Mouse (Mus musculus): ENCODE results near the gene Dmkn. TPM values are rescaled to one million over a fixed set of nuclear protein-coding genes. Genes with fewer than 3 reads are reported as not detected.

Dmkn gene
- total and polyA plus RNA-seq, 2 experiments from 2014 or later, result 4.5 to 7.9 TPM

- Histone ChIP-seq H3K4me2 (ENCODE audit: low read depth, low read length, poor library complexity, severe bottlenecking) (no peak overlapping the region), H3K4me3 (ENCODE audit: low read depth, low read length) (no peak overlapping the region), H3K36me3 (ENCODE audit: insufficient read depth, low read length) (no peaks in the 10 kb centered on the region), H3K27me3 (ENCODE audit: insufficient read depth, low read length) (no peaks in the 10 kb centered on the region), H3K9ac (replicated peaks; ENCODE audit: low read length, poor library complexity, severe bottlenecking) (no peak overlapping the region), H3K4me1 (ENCODE audit: insufficient read depth, low read length) (no peaks in the 10 kb centered on the region), H3K9me3 (ENCODE audit: low read length) (no peaks in the 10 kb centered on the region), H3K27ac (ENCODE audit: low read depth, low read length) (no peak overlapping the region)
- 69% methylated on average over 3 of the region's 3 CpGs for WGBS
- no peak for DNase-seq (ENCODE audit: low spot score)
- no peak for TF ChIP-seq CTCF (IDR thresholded peaks at IDR 0.05)
- ATAC-seq (ENCODE audit: low FRiP score), result no peak
These were observed 65.9 kb downstream of the Dmkn start for GRCm38 (mm10) chr7:30829428-30829827.

Other genes starting within 250 kb of the Dmkn start
Only the 30 nearest of the 32 such genes appear.
- 15.2 and 23.3 TPM in 2 replicates for gene Proser3, start 211.5 kb upstream of the Dmkn start, total RNA-seq (2014; rRNA removed)
- 3.3 and 3.4 TPM in 2 replicates for gene Proser3, start 211.5 kb upstream of the Dmkn start, polyA plus RNA-seq (2015; fragmentation: Nextera tagmentation; extraction: Ambion mirVana)
- 15.7 and 32.0 TPM in 2 replicates for gene Lin37, start 203.9 kb upstream of the Dmkn start, total RNA-seq (2014; rRNA removed)
- 53.5 and 54.1 TPM in 2 replicates for gene Lin37, start 203.9 kb upstream of the Dmkn start, polyA plus RNA-seq (2015; fragmentation: Nextera tagmentation; extraction: Ambion mirVana)
- 54.7 and 64.2 TPM in 2 replicates for gene U2af1l4, start 200.5 kb upstream of the Dmkn start, total RNA-seq (2014; rRNA removed)
- 96.4 and 97.0 TPM in 2 replicates for gene U2af1l4, start 200.5 kb upstream of the Dmkn start, polyA plus RNA-seq (2015; fragmentation: Nextera tagmentation; extraction: Ambion mirVana)
- gene Gm49396, start 200.4 kb upstream of the Dmkn start, total RNA-seq (2014; rRNA removed), result 6.0 and 8.4 TPM in 2 replicates
- 4.9 and 7.2 TPM in 2 replicates for gene Gm49396, start 200.4 kb upstream of the Dmkn start, polyA plus RNA-seq (2015; fragmentation: Nextera tagmentation; extraction: Ambion mirVana)
- 63.8 and 133 TPM in 2 replicates for gene Psenen, start 200.1 kb upstream of the Dmkn start, total RNA-seq (2014; rRNA removed)
- gene Psenen, start 200.1 kb upstream of the Dmkn start, polyA plus RNA-seq (2015; fragmentation: Nextera tagmentation; extraction: Ambion mirVana), result 135 and 144 TPM in 2 replicates
- 0.99 and 1.9 TPM in 2 replicates for gene Igflr1, start 198.3 kb upstream of the Dmkn start, total RNA-seq (2014; rRNA removed)
- gene Igflr1, start 198.3 kb upstream of the Dmkn start, polyA plus RNA-seq (2015; fragmentation: Nextera tagmentation; extraction: Ambion mirVana), result 3.1 and 5.6 TPM in 2 replicates
- 38.8 and 39.5 TPM in 2 replicates for gene Kmt2b, start 175.0 kb upstream of the Dmkn start, total RNA-seq (2014; rRNA removed)
- 5.3 and 8.3 TPM in 2 replicates for gene Kmt2b, start 175.0 kb upstream of the Dmkn start, polyA plus RNA-seq (2015; fragmentation: Nextera tagmentation; extraction: Ambion mirVana)
- gene Zbtb32, start 164.8 kb upstream of the Dmkn start, total RNA-seq (2014; rRNA removed), result not detected in 2 replicates
- gene Zbtb32, start 164.8 kb upstream of the Dmkn start, polyA plus RNA-seq (2015; fragmentation: Nextera tagmentation; extraction: Ambion mirVana), result 0.22 and 0.39 TPM in 2 replicates
- 0.76 and 1.5 TPM in 2 replicates for gene Upk1a, start 150.9 kb upstream of the Dmkn start, total RNA-seq (2014; rRNA removed)
- gene Upk1a, start 150.9 kb upstream of the Dmkn start, polyA plus RNA-seq (2015; fragmentation: Nextera tagmentation; extraction: Ambion mirVana), result 0.65 and 0.84 TPM in 2 replicates
- gene Cox6b1, start 137.6 kb upstream of the Dmkn start, total RNA-seq (2014; rRNA removed), result 310 and 337 TPM in 2 replicates
- gene Cox6b1, start 137.6 kb upstream of the Dmkn start, polyA plus RNA-seq (2015; fragmentation: Nextera tagmentation; extraction: Ambion mirVana), result 1,351 and 1,409 TPM in 2 replicates
- gene Etv2, start 127.9 kb upstream of the Dmkn start, total RNA-seq (2014; rRNA removed), result 1.2 TPM in 1 of 2 replicates, not detected in the other
- gene Etv2, start 127.9 kb upstream of the Dmkn start, polyA plus RNA-seq (2015; fragmentation: Nextera tagmentation; extraction: Ambion mirVana), result 0.15 TPM in 1 of 2 replicates, not detected in the other
- 163 and 185 TPM in 2 replicates for gene Rbm42, start 113.4 kb upstream of the Dmkn start, total RNA-seq (2014; rRNA removed)
- gene Rbm42, start 113.4 kb upstream of the Dmkn start, polyA plus RNA-seq (2015; fragmentation: Nextera tagmentation; extraction: Ambion mirVana), result 120 and 123 TPM in 2 replicates
- gene Haus5, start 98.8 kb upstream of the Dmkn start, total RNA-seq (2014; rRNA removed), result 17.9 and 22.7 TPM in 2 replicates
- gene Haus5, start 98.8 kb upstream of the Dmkn start, polyA plus RNA-seq (2015; fragmentation: Nextera tagmentation; extraction: Ambion mirVana), result 19.8 and 20.0 TPM in 2 replicates
- not detected in 2 replicates for gene Pmis2, start 92.2 kb upstream of the Dmkn start, total RNA-seq (2014; rRNA removed)
- gene Pmis2, start 92.2 kb upstream of the Dmkn start, polyA plus RNA-seq (2015; fragmentation: Nextera tagmentation; extraction: Ambion mirVana), result not detected in 2 replicates
- not detected in 2 replicates for gene 2200002J24Rik, start 64.8 kb upstream of the Dmkn start, total RNA-seq (2014; rRNA removed)
- not detected in 2 replicates for gene 2200002J24Rik, start 64.8 kb upstream of the Dmkn start, polyA plus RNA-seq (2015; fragmentation: Nextera tagmentation; extraction: Ambion mirVana)
- gene Atp4a, start 51.5 kb upstream of the Dmkn start, total RNA-seq (2014; rRNA removed), result 0.82 and 2.3 TPM in 2 replicates
- gene Atp4a, start 51.5 kb upstream of the Dmkn start, polyA plus RNA-seq (2015; fragmentation: Nextera tagmentation; extraction: Ambion mirVana), result 2.7 and 2.8 TPM in 2 replicates
- 166 and 167 TPM in 2 replicates for gene Tmem147, start 34.2 kb upstream of the Dmkn start, total RNA-seq (2014; rRNA removed)
- 290 and 318 TPM in 2 replicates for gene Tmem147, start 34.2 kb upstream of the Dmkn start, polyA plus RNA-seq (2015; fragmentation: Nextera tagmentation; extraction: Ambion mirVana)
- not detected in 2 replicates for gene Gapdhs, start 20.1 kb upstream of the Dmkn start, total RNA-seq (2014; rRNA removed)
- 0.79 and 0.80 TPM in 2 replicates for gene Gapdhs, start 20.1 kb upstream of the Dmkn start, polyA plus RNA-seq (2015; fragmentation: Nextera tagmentation; extraction: Ambion mirVana)
- gene Sbsn, start 12.3 kb upstream of the Dmkn start, total RNA-seq (2014; rRNA removed), result 2.4 and 4.0 TPM in 2 replicates
- gene Sbsn, start 12.3 kb upstream of the Dmkn start, polyA plus RNA-seq (2015; fragmentation: Nextera tagmentation; extraction: Ambion mirVana), result 1.8 and 4.1 TPM in 2 replicates
- 4.8 and 19.2 TPM in 2 replicates for gene Krtdap, start 24.1 kb downstream of the Dmkn start, total RNA-seq (2014; rRNA removed)
- gene Krtdap, start 24.1 kb downstream of the Dmkn start, polyA plus RNA-seq (2015; fragmentation: Nextera tagmentation; extraction: Ambion mirVana), result 1.2 and 1.6 TPM in 2 replicates
- gene Ffar2, start 60.0 kb downstream of the Dmkn start, total RNA-seq (2014; rRNA removed), result not detected in 2 replicates
- gene Ffar2, start 60.0 kb downstream of the Dmkn start, polyA plus RNA-seq (2015; fragmentation: Nextera tagmentation; extraction: Ambion mirVana), result 0.07 and 0.25 TPM in 2 replicates
- gene Ffar3, start 92.4 kb downstream of the Dmkn start, total RNA-seq (2014; rRNA removed), result not detected in 2 replicates
- not detected in 2 replicates for gene Ffar3, start 92.4 kb downstream of the Dmkn start, polyA plus RNA-seq (2015; fragmentation: Nextera tagmentation; extraction: Ambion mirVana)
- gene Ffar1, start 97.8 kb downstream of the Dmkn start, total RNA-seq (2014; rRNA removed), result not detected in 2 replicates
- gene Ffar1, start 97.8 kb downstream of the Dmkn start, polyA plus RNA-seq (2015; fragmentation: Nextera tagmentation; extraction: Ambion mirVana), result not detected in 2 replicates
- gene Cd22, start 116.6 kb downstream of the Dmkn start, total RNA-seq (2014; rRNA removed), result 0.24 and 0.71 TPM in 2 replicates
- gene Cd22, start 116.6 kb downstream of the Dmkn start, polyA plus RNA-seq (2015; fragmentation: Nextera tagmentation; extraction: Ambion mirVana), result 0.06 and 0.16 TPM in 2 replicates
- 5.3 and 14.9 TPM in 2 replicates for gene Mag, start 151.1 kb downstream of the Dmkn start, total RNA-seq (2014; rRNA removed)
- gene Mag, start 151.1 kb downstream of the Dmkn start, polyA plus RNA-seq (2015; fragmentation: Nextera tagmentation; extraction: Ambion mirVana), result 5.7 and 6.9 TPM in 2 replicates
- not detected in 2 replicates for gene Hamp2, start 160.9 kb downstream of the Dmkn start, total RNA-seq (2014; rRNA removed)
- gene Hamp2, start 160.9 kb downstream of the Dmkn start, polyA plus RNA-seq (2015; fragmentation: Nextera tagmentation; extraction: Ambion mirVana), result not detected in 2 replicates
- gene Hamp, start 180.3 kb downstream of the Dmkn start, total RNA-seq (2014; rRNA removed), result not detected in 2 replicates
- gene Hamp, start 180.3 kb downstream of the Dmkn start, polyA plus RNA-seq (2015; fragmentation: Nextera tagmentation; extraction: Ambion mirVana), result not detected in 2 replicates
- 95.3 and 102 TPM in 2 replicates for gene Usf2, start 193.0 kb downstream of the Dmkn start, total RNA-seq (2014; rRNA removed)
- 27.0 and 28.4 TPM in 2 replicates for gene Usf2, start 193.0 kb downstream of the Dmkn start, polyA plus RNA-seq (2015; fragmentation: Nextera tagmentation; extraction: Ambion mirVana)
- gene Lsr, start 209.7 kb downstream of the Dmkn start, total RNA-seq (2014; rRNA removed), result 29.7 and 30.3 TPM in 2 replicates
- gene Lsr, start 209.7 kb downstream of the Dmkn start, polyA plus RNA-seq (2015; fragmentation: Nextera tagmentation; extraction: Ambion mirVana), result 23.9 TPM in 2 replicates
- gene Fam187b, start 210.0 kb downstream of the Dmkn start, total RNA-seq (2014; rRNA removed), result 0.88 TPM in 1 of 2 replicates, not detected in the other
- gene Fam187b, start 210.0 kb downstream of the Dmkn start, polyA plus RNA-seq (2015; fragmentation: Nextera tagmentation; extraction: Ambion mirVana), result 0.85 and 0.91 TPM in 2 replicates